Mouse (Mus musculus): Measurements from ENCODE around the gene Dnajc19. TPM values are rescaled to one million over a fixed set of nuclear protein-coding genes. Genes with fewer than 3 reads are reported as not detected.

The Dnajc19 gene
- 75.8 and 81.4 TPM in 2 replicates for polyA plus RNA-seq (2012; rRNA removed)

GRCm38 (mm10) chr3:34080900-34081662 lies at the start of gene Dnajc19:
Gene Dnajc19, minus strand, starts transcription at chr3:34081321.

GRCm38 (mm10) chr3:34019540-34020381 lies 61.4 kb downstream of the Dnajc19 start, which contains the start of gene Fxr1:
Gene Fxr1, plus strand, starts transcription at chr3:34019943.

Other genes starting within 250 kb of the Dnajc19 start
- 0.10 and 0.19 TPM in 2 replicates for gene Ccdc39, start 237.0 kb downstream of the Dnajc19 start, polyA plus RNA-seq (2012; rRNA removed)
- 31.6 and 32.5 TPM in 2 replicates for gene Fxr1, start 61.4 kb downstream of the Dnajc19 start, polyA plus RNA-seq (2012; rRNA removed)